Mouse (Mus musculus): ENCODE measurements around the gene Glg1. TPM values are rescaled to one million over a fixed set of nuclear protein-coding genes. Genes with fewer than 3 reads are reported as not detected.

Gene Glg1
- total and polyA plus RNA-seq, 3 experiments: 15.9 to 37.2 (median 34.3) TPM

DNA sequence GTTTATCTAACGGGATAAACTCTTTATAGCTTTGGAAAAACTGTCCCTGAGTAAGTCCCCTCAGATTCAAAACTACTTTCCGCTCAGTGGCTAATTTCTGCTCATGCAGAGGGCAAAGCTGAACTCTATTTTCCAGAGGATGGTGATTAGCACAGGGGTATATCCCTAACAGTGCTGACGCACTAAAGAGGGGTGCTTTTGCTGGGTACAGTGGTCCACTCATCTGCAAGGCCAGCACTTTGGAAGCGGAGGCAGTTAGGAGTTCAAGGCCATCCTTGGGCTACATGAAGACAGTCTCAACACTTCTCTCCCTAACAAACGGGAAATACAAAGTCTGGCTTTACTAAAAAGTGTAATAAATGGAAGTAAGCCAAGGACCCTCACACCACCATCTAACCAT is 45.6 kb downstream of the Glg1 start:
- no peaks in the 10 kb centered on the region for H3K27me3 ChIP-seq (ENCODE audit: control insufficient read depth in 1 of 2, insufficient read depth in 2 of 2, low read length in 2 of 2)
- TF ChIP-seq MEF2A (IDR thresholded peaks at IDR 0.05; ENCODE audit: extremely low read depth, insufficient replicate concordance, low read depth, low read length, poor library complexity, severe bottlenecking): no peak
- H3K4me1 ChIP-seq (ENCODE audit: control insufficient read depth in 1 of 2, insufficient read depth in 2 of 2, low read length in 2 of 2): peaks cover 6 to 19% of the 10 kb centered on the region in 2 experiments
- no peak overlapping the region for H3K4me3 ChIP-seq (ENCODE audit: control insufficient read depth in 1 of 2, insufficient read depth in 1 of 2, low read depth in 2 of 2, low read length in 2 of 2)
- no peak for DNase-seq (ENCODE audit: low read depth, low spot score)
- H3K79me2 ChIP-seq (ENCODE audit: control insufficient read depth, insufficient read depth, low read length, poor library complexity): peaks cover 1% of the 10 kb centered on the region; the same call in 1 of the 2 replicates
- no peak overlapping the region for H3K27ac ChIP-seq (ENCODE audit: control insufficient read depth, low read depth, low read length)
- H3K9me3 ChIP-seq (replicated peaks; ENCODE audit: insufficient read depth, low read length): no peaks in the 10 kb centered on the region
- no peak overlapping the region for H3K9ac ChIP-seq (ENCODE audit: control insufficient read depth, low read depth, low read length, poor library complexity, severe bottlenecking)
- peaks cover 0 to 24% of the 10 kb centered on the region in 2 experiments; a peak in 3 of 4 replicates for H3K36me3 ChIP-seq (ENCODE audit: control insufficient read depth in 1 of 2, insufficient read depth in 2 of 2, low read length in 2 of 2)

DNA sequence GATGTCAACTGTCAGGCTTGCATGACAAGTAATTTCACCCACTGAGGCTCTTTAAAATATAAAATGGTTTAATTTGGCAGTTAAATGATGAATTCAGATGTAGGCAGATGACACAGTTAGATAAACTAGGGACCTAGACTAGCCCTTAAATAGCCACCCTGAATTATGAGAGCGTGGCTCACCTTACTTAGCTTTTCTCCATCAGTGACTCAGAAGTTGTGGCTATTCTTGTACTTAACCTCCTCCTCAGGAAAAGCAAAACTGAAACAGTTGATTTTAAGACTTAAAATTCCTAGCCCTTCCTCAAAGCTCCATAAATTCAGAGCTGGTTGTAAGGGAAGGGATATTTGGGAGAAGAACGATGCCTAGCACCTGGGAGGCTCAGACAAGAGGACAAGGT is 47.8 kb downstream of the Glg1 start:
- Histone ChIP-seq H3K36me3 (ENCODE audit: control insufficient read depth in 1 of 2, insufficient read depth in 2 of 2, low read length in 2 of 2) (peaks cover 0 to 24% of the 10 kb centered on the region in 2 experiments; a peak in 3 of 4 replicates), H3K9me3 (replicated peaks; ENCODE audit: insufficient read depth, low read length) (no peaks in the 10 kb centered on the region), H3K27me3 (ENCODE audit: control insufficient read depth in 1 of 2, insufficient read depth in 2 of 2, low read length in 2 of 2) (no peaks in the 10 kb centered on the region), H3K27ac (ENCODE audit: control insufficient read depth, low read depth, low read length) (no peak overlapping the region), H3K9ac (ENCODE audit: control insufficient read depth, low read depth, low read length, poor library complexity, severe bottlenecking) (no peak overlapping the region), H3K4me3 (ENCODE audit: control insufficient read depth in 1 of 2, insufficient read depth in 1 of 2, low read depth in 2 of 2, low read length in 2 of 2) (no peak overlapping the region), H3K4me1 (ENCODE audit: control insufficient read depth in 1 of 2, insufficient read depth in 2 of 2, low read length in 2 of 2) (peaks cover 6 to 19% of the 10 kb centered on the region in 2 experiments), H3K79me2 (ENCODE audit: control insufficient read depth, insufficient read depth, low read length, poor library complexity) (peaks cover 2% of the 10 kb centered on the region)
- DNase-seq (ENCODE audit: low read depth, low spot score): no peak
- TF ChIP-seq ETS1 (IDR thresholded peaks at IDR 0.05; ENCODE audit: low read depth, low read length) (no peak), CHD1 (IDR thresholded peaks at IDR 0.05; ENCODE audit: low read depth, low read length) (no peak), ELF1 (IDR thresholded peaks at IDR 0.05; ENCODE audit: low read depth, low read length) (no peak), UBTF (IDR thresholded peaks at IDR 0.05; ENCODE audit: borderline replicate concordance, insufficient read depth, low read depth, low read length) (no peak)

DNA sequence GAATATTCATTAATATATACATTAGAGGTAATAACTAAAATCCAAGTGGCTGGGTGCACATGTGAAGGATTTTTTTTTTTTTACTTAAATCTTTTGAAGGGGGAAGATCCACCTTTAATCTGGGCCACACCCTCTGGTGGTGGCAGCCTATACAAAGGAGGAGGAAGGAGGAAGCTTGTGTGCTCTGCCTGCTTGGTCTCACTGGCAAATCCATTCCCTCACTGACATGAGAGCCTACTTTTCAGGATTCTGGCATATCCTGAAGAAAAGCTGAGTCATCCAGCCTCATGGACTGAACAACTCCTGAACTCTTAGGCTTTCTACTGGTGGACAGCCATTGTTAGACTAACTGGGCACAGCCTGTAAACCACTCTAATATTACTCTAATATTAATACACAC is 49.1 kb downstream of the Glg1 start:
- Histone ChIP-seq H3K79me2 (ENCODE audit: control insufficient read depth, insufficient read depth, low read length, poor library complexity) (peaks cover 2% of the 10 kb centered on the region), H3K9ac (ENCODE audit: control insufficient read depth, low read depth, low read length, poor library complexity, severe bottlenecking) (no peak overlapping the region), H3K4me3 (ENCODE audit: control insufficient read depth in 1 of 2, insufficient read depth in 1 of 2, low read depth in 2 of 2, low read length in 2 of 2) (no peak overlapping the region), H3K36me3 (ENCODE audit: control insufficient read depth in 1 of 2, insufficient read depth in 2 of 2, low read length in 2 of 2) (peaks cover 0 to 24% of the 10 kb centered on the region in 2 experiments; a peak in 3 of 4 replicates), H3K27me3 (ENCODE audit: control insufficient read depth in 1 of 2, insufficient read depth in 2 of 2, low read length in 2 of 2) (no peaks in the 10 kb centered on the region), H3K27ac (ENCODE audit: control insufficient read depth, low read depth, low read length) (no peak overlapping the region), H3K9me3 (replicated peaks; ENCODE audit: insufficient read depth, low read length) (no peaks in the 10 kb centered on the region), H3K4me1 (ENCODE audit: control insufficient read depth in 1 of 2, insufficient read depth in 2 of 2, low read length in 2 of 2) (peaks cover 6 to 19% of the 10 kb centered on the region in 2 experiments)
- TF ChIP-seq ZNF384 (IDR thresholded peaks at IDR 0.05; ENCODE audit: low read depth, low read length) (peak; percentile 62; the same call in 1 of the 2 replicates), MYC (IDR thresholded peaks at IDR 0.05; ENCODE audit: low read depth, low read length) (no peak)
- DNase-seq (ENCODE audit: low read depth, low spot score): peak; percentile 60

DNA sequence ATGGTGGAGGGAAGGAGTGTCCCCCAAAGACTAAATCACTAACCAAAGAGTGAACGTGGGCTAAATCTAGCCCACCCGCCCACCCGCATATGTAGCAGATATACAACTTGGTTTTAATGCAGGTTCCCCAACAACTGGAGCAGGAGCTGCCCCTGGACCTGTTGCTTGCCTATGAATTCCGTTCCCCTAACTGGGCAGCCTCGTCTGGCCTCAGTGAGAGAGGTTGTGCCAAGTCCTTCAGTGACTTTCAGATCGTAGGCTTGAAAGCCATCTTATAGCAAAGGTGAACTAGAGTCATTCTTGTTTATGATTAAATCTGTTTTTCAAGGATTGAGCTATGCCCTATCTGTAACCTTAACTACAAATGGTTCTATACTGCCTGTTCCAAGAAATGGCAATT is 52.7 kb downstream of the Glg1 start:
- Histone ChIP-seq H3K9me3 (replicated peaks; ENCODE audit: insufficient read depth, low read length) (no peaks in the 10 kb centered on the region), H3K4me3 (ENCODE audit: control insufficient read depth in 1 of 2, insufficient read depth in 1 of 2, low read depth in 2 of 2, low read length in 2 of 2) (no peak overlapping the region), H3K36me3 (ENCODE audit: control insufficient read depth in 1 of 2, insufficient read depth in 2 of 2, low read length in 2 of 2) (peaks cover 0 to 14% of the 10 kb centered on the region in 2 experiments; a peak in 2 of 4 replicates), H3K27me3 (ENCODE audit: control insufficient read depth in 1 of 2, insufficient read depth in 2 of 2, low read length in 2 of 2) (no peaks in the 10 kb centered on the region), H3K9ac (ENCODE audit: control insufficient read depth, low read depth, low read length, poor library complexity, severe bottlenecking) (no peak overlapping the region), H3K79me2 (ENCODE audit: control insufficient read depth, insufficient read depth, low read length, poor library complexity) (peaks cover 2% of the 10 kb centered on the region), H3K4me1 (ENCODE audit: control insufficient read depth in 1 of 2, insufficient read depth in 2 of 2, low read length in 2 of 2) (peaks cover 6 to 11% of the 10 kb centered on the region in 2 experiments), H3K27ac (ENCODE audit: control insufficient read depth, low read depth, low read length) (no peak overlapping the region)
- TF ChIP-seq MAZ (IDR thresholded peaks at IDR 0.05; ENCODE audit: low read depth, low read length): no peak
- no peak for TF ChIP-seq E2F4 (IDR thresholded peaks at IDR 0.05; ENCODE audit: borderline replicate concordance, low read depth, low read length)
- no peak for TF ChIP-seq ELF1 (IDR thresholded peaks at IDR 0.05; ENCODE audit: low read depth, low read length)
- TF ChIP-seq MXI1 (IDR thresholded peaks at IDR 0.05; ENCODE audit: low read depth, low read length): no peak
- no peak for TF ChIP-seq RAD21 (IDR thresholded peaks at IDR 0.05; ENCODE audit: low read depth, low read length)
- TF ChIP-seq MYB (IDR thresholded peaks at IDR 0.05; ENCODE audit: low read depth, low read length): no peak
- no peak for TF ChIP-seq MAFK (IDR thresholded peaks at IDR 0.05; ENCODE audit: borderline replicate concordance, low read depth, low read length)
- no peak for TF ChIP-seq MYC (IDR thresholded peaks at IDR 0.05; ENCODE audit: low read depth, low read length)
- no peak for TF ChIP-seq NRF1 (IDR thresholded peaks at IDR 0.05; ENCODE audit: insufficient read depth, low read depth, low read length, poor library complexity, severe bottlenecking)
- no peak for TF ChIP-seq POLR2AphosphoS5 (IDR thresholded peaks at IDR 0.05; ENCODE audit: borderline replicate concordance, low read depth, low read length)
- TF ChIP-seq POLR2A (IDR thresholded peaks at IDR 0.05; ENCODE audit: control insufficient read depth in 1 of 2, insufficient read depth in 1 of 2, low read depth in 1 of 2, low read length in 2 of 2, poor library complexity in 1 of 2): no peak
- no peak for TF ChIP-seq JUND (IDR thresholded peaks at IDR 0.05; ENCODE audit: low read depth, low read length)
- DNase-seq (ENCODE audit: low read depth, low spot score): no peak
